ENCODE assay signal across 12 mouse cellular contexts in genomic region chr2:158690116-158690515, GRCm38 (mm10). TPM values are rescaled to one million over a fixed set of nuclear protein-coding genes. Genes with fewer than 3 reads are reported as not detected.
A peak's percentile ranks its signal among the peaks of the same experiment; 100 is the strongest.
DNase-seq lines count a peak whose midpoint lies in the region; ATAC-seq and TF ChIP-seq lines count a peak whose summit lies in the region.
"Had no signal": no experiment of that assay in that cellular context is flagged by ENCODE, and none has a peak within 500 bp of the region (broad histone marks: within the 10 kb centered on the region; RNA-seq: fewer than 3 reads in every experiment).

No protein-coding gene starts in this region.

- H3K27ac ChIP-seq in layer of hippocampus, adult 2 months: peak overlapping the region; percentile 88
- H3K27ac ChIP-seq in forebrain, embryonic 16.5 days (ENCODE audit: low read length): peak overlapping the region; percentile 74
- H3K27ac ChIP-seq in thymus, adult 2 months (ENCODE audit: control insufficient read depth, insufficient read depth, low read length): peak overlapping the region; percentile 92
- H3K27ac ChIP-seq: liver, embryonic 12.5 days; neural tube, embryonic 13.5 days had no signal

- H3K4me2 ChIP-seq in forebrain, embryonic 16.5 days (ENCODE audit: low read length): no peak overlapping the region
- H3K4me2 ChIP-seq: liver, embryonic 12.5 days; neural tube, embryonic 13.5 days had no signal

- H3K9me3 ChIP-seq in forebrain, embryonic 16.5 days (ENCODE audit: control insufficient read depth, low read length): no peaks in the 10 kb centered on the region
- H3K9me3 ChIP-seq: liver, embryonic 12.5 days; neural tube, embryonic 13.5 days had no signal

- H3K4me3 ChIP-seq in layer of hippocampus, adult 2 months: no peak overlapping the region
- no peak overlapping the region for H3K4me3 ChIP-seq in forebrain, embryonic 16.5 days (replicated peaks; ENCODE audit: low read length)
- peak overlapping the region; percentile 16; the same call in 1 of the 2 replicates for H3K4me3 ChIP-seq in thymus, adult 2 months (ENCODE audit: control insufficient read depth, insufficient read depth, low read length)
- H3K4me3 ChIP-seq in lung, adult 2 months (replicated peaks; ENCODE audit: extremely low read depth, low read depth, low read length): no peak overlapping the region
- H3K4me3 ChIP-seq: liver, embryonic 12.5 days; neural tube, embryonic 13.5 days had no signal

- no peaks in the 10 kb centered on the region for H3K36me3 ChIP-seq in forebrain, embryonic 16.5 days (ENCODE audit: control insufficient read depth, insufficient read depth)
- H3K36me3 ChIP-seq in thymus, adult 2 months (ENCODE audit: control insufficient read depth, insufficient read depth, low read length): peaks cover 5% of the 10 kb centered on the region; the same call in 1 of the 2 replicates
- H3K36me3 ChIP-seq: liver, embryonic 12.5 days; neural tube, embryonic 13.5 days had no signal

- peaks cover 25% of the 10 kb centered on the region for H3K4me1 ChIP-seq in forebrain, embryonic 16.5 days (replicated peaks; ENCODE audit: control insufficient read depth, insufficient read depth, low read length)
- H3K4me1 ChIP-seq in thymus, adult 2 months (replicated peaks; ENCODE audit: control insufficient read depth, insufficient read depth, low read length): peaks cover 57% of the 10 kb centered on the region
- peaks cover 38% of the 10 kb centered on the region for H3K4me1 ChIP-seq in lung, adult 2 months (ENCODE audit: control insufficient read depth, insufficient read depth, low read length)

- H3K9ac ChIP-seq in forebrain, embryonic 16.5 days (replicated peaks; ENCODE audit: low read depth, low read length): no peak overlapping the region
- H3K9ac ChIP-seq: liver, embryonic 12.5 days; neural tube, embryonic 13.5 days had no signal

- no peak for TF ChIP-seq POLR2A in thymus, adult 2 months (IDR thresholded peaks at IDR 0.05; ENCODE audit: control insufficient read depth, extremely low read depth, insufficient read depth, low read length, poor library complexity)
- TF ChIP-seq POLR2A in lung, adult 2 months (IDR thresholded peaks at IDR 0.05; ENCODE audit: borderline replicate concordance, extremely low read depth, low read depth, low read length): no peak

- peak; percentile 49 for ATAC-seq in forebrain, embryonic 16.5 days
- ATAC-seq: intestine, embryonic 16.5 days; liver, embryonic 12.5 days had no signal

- WGBS in forebrain, embryonic 16.5 days: 53% methylated on average over 8 of the region's 8 CpGs
- 4% methylated on average over 8 of the region's 8 CpGs for WGBS in thymus, adult 2 months
- WGBS in lung, adult 2 months: 46% methylated on average over 8 of the region's 8 CpGs

- peak; percentile 37 to 71 for DNase-seq in layer of hippocampus, adult 2 months (ENCODE audit: low spot score in 2 of 2)
- no peak for DNase-seq in layer of hippocampus, adult 9-10 months (ENCODE audit: low spot score)
- peak; percentile 58 to 73 for DNase-seq in CD8-positive naive resting alpha-beta T cell, adult 2 months (ENCODE audit: low read depth in 2 of 2, low spot score in 2 of 2)
- peak; percentile 68 for DNase-seq in thymus, adult 2 months
- no peak for DNase-seq in kidney, postnatal 10 days
- no peak for DNase-seq in lung, adult 2 months
- DNase-seq in gastrocnemius, adult 18-20 months (ENCODE audit: low spot score): no peak
- DNase-seq: layer of hippocampus, postnatal 36 days had no signal

- H3K27me3 ChIP-seq in forebrain, embryonic 16.5 days (replicated peaks; ENCODE audit: control insufficient read depth, insufficient read depth, low read length): no peaks in the 10 kb centered on the region
- no peaks in the 10 kb centered on the region for H3K27me3 ChIP-seq in thymus, adult 2 months (ENCODE audit: control insufficient read depth, insufficient read depth, low read length)
- H3K27me3 ChIP-seq: liver, embryonic 12.5 days; neural tube, embryonic 13.5 days had no signal

- no peak for TF ChIP-seq CTCF in layer of hippocampus, adult 2 months (conservative IDR thresholded peaks at IDR 0.05)
- no peak for TF ChIP-seq CTCF in thymus, adult 2 months (IDR thresholded peaks at IDR 0.05; ENCODE audit: borderline replicate concordance, control insufficient read depth, extremely low read depth, insufficient read depth, low read length, poor library complexity)
- no peak for TF ChIP-seq CTCF in lung, adult 2 months (IDR thresholded peaks at IDR 0.05; ENCODE audit: insufficient read depth, low read length)

RNA-seq across cellular contexts. Expression of gene Ppp1r16b, which starts 24.9 kb away (rescaled TPM):
- total RNA-seq in layer of hippocampus, adult 2 months (2021): 100 to 1,000 TPM; 147 to 150 TPM
- polyA plus RNA-seq in forebrain, embryonic 16.5 days (2015; fragmentation: Nextera tagmentation; extraction: Ambion mirVana): 30.3 and 33.3 TPM in 2 replicates
- polyA plus RNA-seq in thymus, adult 2 months (2012; rRNA removed): 55.8 and 61.4 TPM in 2 replicates
- 31.6 and 43.5 TPM in 2 replicates for polyA plus RNA-seq in lung, adult 2 months (2012; rRNA removed)
- total RNA-seq in gastrocnemius, adult 18-20 months (2021): 1 to 10 TPM; 2.3 to 4.4 TPM

Comparison
In these comparisons a context has a peak if more than half of its experiments do, and no peak if none do; other contexts are left out.
1. DNase-seq: peak in layer of hippocampus, adult 2 months (2 of 2), CD8-positive naive resting alpha-beta T cell, adult 2 months (2 of 2) and thymus, adult 2 months (single experiment); none in layer of hippocampus, adult 9-10 months (single experiment), kidney, postnatal 10 days (single experiment), lung, adult 2 months (single experiment) and gastrocnemius, adult 18-20 months (single experiment).
2. Peak in every context shown above with its lines, with median percentiles within 50 percentile points of each other: H3K27ac ChIP-seq.